Mouse (Mus musculus) left cerebral cortex, postnatal 14 days (tissue): ENCODE measurements around the gene 9330161L09Rik. TPM values are rescaled to one million over a fixed set of nuclear protein-coding genes. Genes with fewer than 3 reads are reported as not detected.

ENCODE experiments used
- DNase-seq, 2 experiments: peaks; one replicate each; pipeline ENCODE4 v3.0.0; 2021 to 2022; ENCODE audit warnings: low spot score in 2 of 2, mixed read lengths in 1 of 2
- intact Hi-C: fragments of 180-260 bp; cut with DNase I; formaldehyde crosslinking; loops from one replicate; pipeline ENCODE4 v1.15.1; 2025
- total RNA-seq, 2 experiments: library from RNA; stranded (reverse); gene quantifications; 2 replicates each; pipeline ENCODE4 v1.2.3; 2021

Gene 9330161L09Rik
- total RNA-seq, 2 experiments from 2014 or later: 2.0 to 2.3 TPM

- intact Hi-C loops: no loop called here
- no peak for DNase-seq
Observed at GRCm38 (mm10) chr12:103358216-103358615, 49.4 kb downstream of the 9330161L09Rik start.

Other genes starting within 250 kb of the 9330161L09Rik start
- 1 to 10 TPM; 2.4 to 6.5 TPM for gene Prima1, start 165.7 kb downstream of the 9330161L09Rik start, total RNA-seq
- 1 to 10 TPM; 2.6 to 4.5 TPM for gene Fam181a, start 96.8 kb downstream of the 9330161L09Rik start, total RNA-seq
- 1 to 10 TPM; 2.5 to 3.6 TPM for gene Asb2, start 51.8 kb downstream of the 9330161L09Rik start, total RNA-seq
- 10 to 100 TPM; 26.3 to 33.2 TPM for gene Otub2, start 19.1 kb downstream of the 9330161L09Rik start, total RNA-seq
- 100 to 1,000 TPM; 174 to 189 TPM for gene Ddx24, start 18.0 kb upstream of the 9330161L09Rik start, total RNA-seq
- gene Ifi27, start 26.4 kb upstream of the 9330161L09Rik start, total RNA-seq: 10 to 100 TPM; 27.2 to 34.9 TPM
- 1 to 10 TPM; 2.5 to 3.3 TPM for gene Ifi27l2a, start 35.9 kb upstream of the 9330161L09Rik start, total RNA-seq
- not detected for gene Ifi27l2b, start 49.4 kb upstream of the 9330161L09Rik start, total RNA-seq
- 10 to 100 TPM; 14.5 to 14.6 TPM for gene Ppp4r4, start 124.5 kb upstream of the 9330161L09Rik start, total RNA-seq
- gene Serpina10, start 223.6 kb upstream of the 9330161L09Rik start, total RNA-seq: not detected
- gene Serpina6, start 249.4 kb upstream of the 9330161L09Rik start, total RNA-seq: not detected